Mouse (Mus musculus) CH12.LX (cell line): Measurements from ENCODE around the gene Nacc2. TPM values are rescaled to one million over a fixed set of nuclear protein-coding genes. Genes with fewer than 3 reads are reported as not detected.

Experiments used
- DNase-seq: peaks from one replicate; pipeline ENCODE4 v3.0.0-alpha.2; 2013; ENCODE audit errors: extremely low read depth
- H3K27ac ChIP-seq: 2 replicates; pipeline ENCODE4 v1.5.1; 2012; ENCODE audit warnings: low read depth, mild to moderate bottlenecking, control low read depth, moderate library complexity; ENCODE audit not compliant: insufficient read depth
- H3K27me3 ChIP-seq: replicated peaks from 2 replicates; pipeline ENCODE3; 2012; ENCODE audit warnings: inconsistent platforms
- H3K36me3 ChIP-seq, 2 experiments: replicated peaks in 1 of 2; 2 replicates each; pipeline versions ENCODE3 to v1.6.1; 2012; ENCODE audit warnings: inconsistent platforms in 1 of 2, low read length in 1 of 2, mild to moderate bottlenecking in 1 of 2, mixed read lengths in 1 of 2, moderate library complexity in 1 of 2; ENCODE audit not compliant: control insufficient read depth in 1 of 2, insufficient read depth in 1 of 2
- H3K4me1 ChIP-seq, 2 experiments: 2 replicates each; pipeline ENCODE4 v1.6.1; 2012; ENCODE audit warnings: inconsistent platforms in 1 of 2, moderate library complexity in 1 of 2; ENCODE audit not compliant: insufficient read depth in 2 of 2, control insufficient read depth in 1 of 2
- H3K4me2 ChIP-seq: 2 replicates; pipeline ENCODE4 v1.6.1; 2012; ENCODE audit warnings: low read depth, mild to moderate bottlenecking, control low read depth; ENCODE audit not compliant: poor library complexity, insufficient read depth, severe bottlenecking
- H3K4me3 ChIP-seq, 3 experiments: fragments of 150-350 bp in 1 of 3; sonication (generic) in 1 of 3; replicated peaks in 1 of 3; 2 replicates each; pipeline versions ENCODE3 to v1.5.1; 2011 to 2012; ENCODE audit warnings: low read depth in 2 of 3, low read length in 2 of 3, mild to moderate bottlenecking in 2 of 3, moderate library complexity in 2 of 3, control low read depth in 1 of 3, improper control_type of control experiment in 1 of 3, inconsistent platforms in 1 of 3, mixed read lengths in 1 of 3; ENCODE audit not compliant: poor library complexity in 1 of 3
- H3K79me2 ChIP-seq: replicated peaks from 2 replicates; pipeline ENCODE4 v1.6.1; 2012; ENCODE audit warnings: mild to moderate bottlenecking, moderate library complexity; ENCODE audit not compliant: control insufficient read depth, poor library complexity, insufficient read depth, severe bottlenecking; ENCODE audit errors: extremely low read depth
- H3K9ac ChIP-seq: 2 replicates; pipeline ENCODE4 v1.6.1; 2012; ENCODE audit warnings: low read depth, mild to moderate bottlenecking, control low read depth, moderate library complexity; ENCODE audit not compliant: insufficient read depth
- H3K9me3 ChIP-seq: replicated peaks from 2 replicates; pipeline ENCODE3; 2012; ENCODE audit warnings: low read length, inconsistent platforms, mixed read lengths
- CHD1 ChIP-seq: IDR thresholded peaks from 2 replicates; pipeline ENCODE4 v1.6.1; 2012; ENCODE audit warnings: low read depth, low read length, improper control_type of control experiment, inconsistent platforms
- CTCF ChIP-seq, 2 experiments: IDR thresholded peaks in 1 of 2; conservative IDR thresholded peaks in 1 of 2; 2 replicates each; pipeline ENCODE4 v1.5.1; 2011 to 2012; ENCODE audit warnings: low read depth in 2 of 2, low read length in 2 of 2, improper control_type of control experiment in 1 of 2, inconsistent platforms in 1 of 2, mild to moderate bottlenecking in 1 of 2, moderate library complexity in 1 of 2
- E2F4 ChIP-seq: IDR thresholded peaks from 2 replicates; pipeline ENCODE4 v1.6.1; 2011; ENCODE audit warnings: low read depth, low read length, improper control_type of control experiment; ENCODE audit not compliant: insufficient replicate concordance
- EP300 ChIP-seq: IDR thresholded peaks from 2 replicates; pipeline ENCODE4 v1.6.1; 2011; ENCODE audit warnings: low read length, improper control_type of control experiment
- ETS1 ChIP-seq: conservative IDR thresholded peaks from 2 replicates; pipeline ENCODE4 v1.6.1; 2012; ENCODE audit warnings: low read depth, mild to moderate bottlenecking, inconsistent platforms, low read length, improper control_type of control experiment, moderate library complexity
- JUN ChIP-seq: IDR thresholded peaks from 2 replicates; pipeline ENCODE4 v1.6.1; 2011; ENCODE audit warnings: low read depth, mild to moderate bottlenecking, low read length, improper control_type of control experiment, moderate library complexity; ENCODE audit not compliant: insufficient read depth
- JUND ChIP-seq: conservative IDR thresholded peaks from 2 replicates; pipeline ENCODE4 v1.6.1; 2011; ENCODE audit warnings: low read depth, low read length, improper control_type of control experiment
- KAT2A ChIP-seq: IDR thresholded peaks from 2 replicates; pipeline ENCODE4 v1.6.1; 2012; ENCODE audit warnings: low read length, improper control_type of control experiment, inconsistent platforms; ENCODE audit not compliant: insufficient replicate concordance
- MAFK ChIP-seq: IDR thresholded peaks from 2 replicates; pipeline ENCODE4 v1.6.1; 2011; ENCODE audit warnings: low read length, improper control_type of control experiment; ENCODE audit not compliant: insufficient replicate concordance
- MAX ChIP-seq: IDR thresholded peaks from 2 replicates; pipeline ENCODE4 v1.6.1; 2011; ENCODE audit warnings: low read length, improper control_type of control experiment
- MXI1 ChIP-seq: IDR thresholded peaks from 2 replicates; pipeline ENCODE4 v1.6.1; 2011; ENCODE audit warnings: mild to moderate bottlenecking, low read depth, low read length, improper control_type of control experiment
- NRF1 ChIP-seq: IDR thresholded peaks from 2 replicates; pipeline ENCODE4 v1.6.1; 2014; ENCODE audit warnings: low read depth, mild to moderate bottlenecking, inconsistent platforms, low read length, improper control_type of control experiment, moderate library complexity
- RAD21 ChIP-seq: IDR thresholded peaks from 2 replicates; pipeline ENCODE4 v1.6.1; 2011; ENCODE audit warnings: low read depth, mild to moderate bottlenecking, low read length, improper control_type of control experiment, moderate library complexity
- RCOR1 ChIP-seq: conservative IDR thresholded peaks from 2 replicates; pipeline ENCODE4 v1.6.1; 2012; ENCODE audit warnings: low read depth, mild to moderate bottlenecking, inconsistent platforms, low read length, improper control_type of control experiment
- SIN3A ChIP-seq: IDR thresholded peaks from 2 replicates; pipeline ENCODE4 v1.6.1; 2012; ENCODE audit warnings: low read length, improper control_type of control experiment, inconsistent platforms
- SMC3 ChIP-seq: IDR thresholded peaks from 2 replicates; pipeline ENCODE4 v1.6.1; 2011; ENCODE audit warnings: low read depth, low read length, improper control_type of control experiment
- TBP ChIP-seq: conservative IDR thresholded peaks from 2 replicates; pipeline ENCODE4 v1.6.1; 2011; ENCODE audit warnings: low read depth, low read length, improper control_type of control experiment
- TCF12 ChIP-seq: IDR thresholded peaks from 2 replicates; pipeline ENCODE4 v1.6.1; 2014; ENCODE audit warnings: low read depth, mild to moderate bottlenecking, inconsistent platforms, low read length, improper control_type of control experiment
- ZKSCAN1 ChIP-seq: IDR thresholded peaks from 2 replicates; pipeline ENCODE4 v1.6.1; 2012; ENCODE audit warnings: low read depth, inconsistent platforms, low read length, improper control_type of control experiment, borderline replicate concordance
- ZMIZ1 ChIP-seq: IDR thresholded peaks from 2 replicates; pipeline ENCODE4 v1.6.1; 2012; ENCODE audit warnings: low read depth, mild to moderate bottlenecking, inconsistent platforms, low read length, improper control_type of control experiment
- ZNF384 ChIP-seq: IDR thresholded peaks from 2 replicates; pipeline ENCODE4 v1.6.1; 2012; ENCODE audit warnings: low read depth, low read length, improper control_type of control experiment, inconsistent platforms
- dilution Hi-C: fragments of 300-500 bp; cut with MboI; formaldehyde crosslinking; loops from 2 replicates; pipeline ENCODE4 v1.14.3; 2020; ENCODE audit warnings: low sequenced_read_pairs; ENCODE audit not compliant: extremely low pct_unique_long_range_greater_than_20kb, extremely low pct_ligation_motif_present
- in situ Hi-C: fragments of 300-500 bp; cut with MboI; formaldehyde crosslinking; loops from 3 replicates; pipeline ENCODE4 v1.14.3; 2019; ENCODE audit warnings: low sequenced_read_pairs, low pct_ligation_motif_present, low pct_unique_long_range_greater_than_20kb, mixed read lengths
- polyA plus RNA-seq: library from polyadenylated mRNA; unstranded; fragments of >175 nt; gene quantifications from 2 replicates; pipeline ENCODE4 v1.2.1, GENCODE M21; 2012; ENCODE audit warnings: low read depth; ENCODE audit not compliant: insufficient read length
- total RNA-seq, 2 experiments: library from RNA; depleted of rRNA; stranded (reverse); fragments of 300-350 nt in 1 of 2; fragments of >200 nt in 1 of 2; gene quantifications; 2 replicates each; pipeline ENCODE4 v1.2.3; 2012 to 2014

Nacc2 gene
- total and polyA plus RNA-seq, 3 experiments, result 0.59 to 2.3 (median 1.1) TPM

DNA sequence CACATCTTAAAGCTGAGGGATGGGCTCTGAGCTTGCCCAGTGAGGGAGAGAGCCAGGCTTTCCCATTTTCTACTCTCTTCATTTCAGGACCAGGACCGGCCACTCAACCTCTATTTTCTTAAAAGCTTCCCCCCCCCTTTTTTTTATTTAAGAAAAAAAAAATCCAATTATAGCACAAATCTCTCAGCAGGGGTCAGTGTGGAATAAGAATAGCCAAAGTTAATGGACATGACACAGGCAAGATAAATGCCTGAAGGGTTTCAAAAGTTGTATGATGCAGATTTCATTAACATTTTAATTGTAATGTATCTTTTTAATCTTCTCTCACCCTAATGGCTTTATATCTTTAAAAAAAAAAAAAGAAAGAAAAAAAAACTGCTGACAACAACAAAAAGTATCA lies 5.4 kb downstream of the Nacc2 start:
- H3K9me3 ChIP-seq, result no peaks in the 10 kb centered on the region
- H3K4me3 ChIP-seq, result no peak overlapping the region
- in situ Hi-C loops (no loop called here), dilution Hi-C loops (no loop called here)
- H3K79me2 ChIP-seq, result no peaks in the 10 kb centered on the region; the same call in 1 of the 2 replicates
- peaks cover 3 to 23% of the 10 kb centered on the region in 2 experiments; a peak in 3 of 4 replicates for H3K4me1 ChIP-seq
- H3K27me3 ChIP-seq, result peaks cover 28% of the 10 kb centered on the region
- H3K9ac ChIP-seq, result no peak overlapping the region
- H3K4me2 ChIP-seq, result no peak overlapping the region
- no peak for DNase-seq
- TF ChIP-seq CTCF (conservative IDR thresholded peaks at IDR 0.05 in 1 of 2, IDR thresholded peaks at IDR 0.05 in 1 of 2; ENCODE audit: low read depth in 2 of 2, low read length in 2 of 2) (peak in 1 of 2 experiments; percentile 43; a peak in 2 of 4 replicates), ZNF384 (peak; percentile 85), E2F4 (no peak), SMC3 (peak; percentile 32; the same call in 1 of the 2 replicates), EP300 (no peak), MXI1 (no peak), JUN (no peak), KAT2A (no peak), MAX (no peak), TBP (no peak), RAD21 (peak; percentile 36), ETS1 (no peak), SIN3A (no peak)
- H3K27ac ChIP-seq, result no peak overlapping the region
- H3K36me3 ChIP-seq, result no peaks in the 10 kb centered on the region

DNA sequence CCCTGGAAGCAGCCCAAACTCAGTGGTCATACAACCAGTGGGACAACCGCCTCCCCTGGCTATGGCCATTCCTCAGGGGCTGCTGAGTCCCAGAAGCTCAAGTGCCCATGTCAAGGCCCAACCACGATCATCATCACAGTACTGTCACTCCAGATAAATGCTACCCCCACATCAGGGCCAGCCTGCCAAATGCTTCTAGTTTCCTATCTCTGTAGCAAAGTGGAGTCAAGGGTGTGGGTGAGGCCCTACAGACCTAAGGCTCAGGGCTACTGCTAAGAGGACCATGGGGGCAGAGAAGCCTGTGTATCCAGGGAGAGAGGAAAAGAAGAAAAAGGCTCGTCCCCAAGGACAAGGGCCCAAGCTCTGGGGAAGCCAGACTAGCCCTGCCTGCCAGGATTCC lies 6.5 kb downstream of the Nacc2 start:
- Histone ChIP-seq H3K27me3 (peaks cover 28% of the 10 kb centered on the region), H3K36me3 (no peaks in the 10 kb centered on the region), H3K9ac (no peak overlapping the region), H3K4me2 (no peak overlapping the region), H3K27ac (no peak overlapping the region), H3K4me3 (no peak overlapping the region), H3K79me2 (no peaks in the 10 kb centered on the region; the same call in 1 of the 2 replicates), H3K9me3 (no peaks in the 10 kb centered on the region), H3K4me1 (peaks cover 0 to 18% of the 10 kb centered on the region in 2 experiments; a peak in 2 of 4 replicates)
- no peak for DNase-seq
- TF ChIP-seq ZMIZ1 (no peak), RCOR1 (no peak), CHD1 (no peak), JUND (no peak), TCF12 (no peak), NRF1 (no peak), ZKSCAN1 (no peak), MAFK (no peak), MAX (no peak)
- dilution Hi-C loops (no loop called here), in situ Hi-C loops (no loop called here)
